Mouse (Mus musculus) intestine, postnatal 0 days (tissue): ENCODE results near the gene Arid3b. TPM values are rescaled to one million over a fixed set of nuclear protein-coding genes. Genes with fewer than 3 reads are reported as not detected.

ENCODE experiments used
- ATAC-seq: fragments of 200-750 bp; cut with Nextera tagmentation; 2 replicates; pipeline ENCODE4 v1.8.0; 2017; ENCODE audit warnings: mild to moderate bottlenecking, moderate TSS enrichment, moderate library complexity
- H3K27ac ChIP-seq: fragments of 300-500 bp; sonication (generic); 2 replicates; pipeline ENCODE4 v1.5.1; 2014; ENCODE audit warnings: mild to moderate bottlenecking, low read depth, low read length, moderate library complexity
- H3K27me3 ChIP-seq: fragments of 300-500 bp; sonication (generic); replicated peaks from 2 replicates; pipeline ENCODE4 v1.6.1; 2014; ENCODE audit warnings: low read length, mixed read lengths; ENCODE audit not compliant: control insufficient read depth, insufficient read depth
- H3K36me3 ChIP-seq: fragments of 300-500 bp; sonication (generic); 2 replicates; pipeline ENCODE4 v1.6.1; 2014; ENCODE audit warnings: mild to moderate bottlenecking, moderate library complexity; ENCODE audit not compliant: control insufficient read depth, insufficient read depth
- H3K4me1 ChIP-seq: fragments of 300-500 bp; sonication (generic); replicated peaks from 2 replicates; pipeline ENCODE4 v1.6.1; 2014; ENCODE audit warnings: antibody characterized with exemption, low read length, mixed read lengths; ENCODE audit not compliant: control insufficient read depth, insufficient read depth
- H3K4me2 ChIP-seq: fragments of 300-500 bp; sonication (generic); replicated peaks from 2 replicates; pipeline ENCODE4 v1.6.1; 2014; ENCODE audit warnings: low read depth, mild to moderate bottlenecking, moderate library complexity
- H3K4me3 ChIP-seq: fragments of 300-500 bp; sonication (generic); 2 replicates; pipeline ENCODE4 v1.5.1; 2014; ENCODE audit warnings: low read depth, low read length
- H3K9ac ChIP-seq: fragments of 300-500 bp; sonication (generic); 2 replicates; pipeline ENCODE4 v1.6.1; 2014; ENCODE audit warnings: mild to moderate bottlenecking, low read depth, low read length
- H3K9me3 ChIP-seq: fragments of 300-500 bp; sonication (generic); 2 replicates; pipeline ENCODE4 v1.6.1; 2016; ENCODE audit warnings: mixed run types; ENCODE audit not compliant: control insufficient read depth
- CTCF ChIP-seq: sonication (generic); IDR thresholded peaks from 2 replicates; pipeline ENCODE4 v1.5.1; 2016; ENCODE audit warnings: low read depth, mild to moderate bottlenecking, control low read depth, antibody characterized with exemption, moderate library complexity
- WGBS: fragments of 180-500 bp; shearing (Covaris S2); extraction: QIAGEN DNeasy Blood & Tissue Kit; methylation state at CpG from one replicate; pipeline ENCODE4 v1.1.7; 2014; 5-methylcytosine and 5-hydroxymethylcytosine counted together
- polyA plus RNA-seq: library from polyadenylated mRNA; unstranded; fragments of >200 nt; fragmentation: Nextera tagmentation; extraction: Ambion mirVana; gene quantifications from 2 replicates; pipeline ENCODE4 v1.2.1, GENCODE M21; 2015

Arid3b gene
- polyA plus RNA-seq, 1 experiment from 2014 or later = 5.2 TPM

DNA sequence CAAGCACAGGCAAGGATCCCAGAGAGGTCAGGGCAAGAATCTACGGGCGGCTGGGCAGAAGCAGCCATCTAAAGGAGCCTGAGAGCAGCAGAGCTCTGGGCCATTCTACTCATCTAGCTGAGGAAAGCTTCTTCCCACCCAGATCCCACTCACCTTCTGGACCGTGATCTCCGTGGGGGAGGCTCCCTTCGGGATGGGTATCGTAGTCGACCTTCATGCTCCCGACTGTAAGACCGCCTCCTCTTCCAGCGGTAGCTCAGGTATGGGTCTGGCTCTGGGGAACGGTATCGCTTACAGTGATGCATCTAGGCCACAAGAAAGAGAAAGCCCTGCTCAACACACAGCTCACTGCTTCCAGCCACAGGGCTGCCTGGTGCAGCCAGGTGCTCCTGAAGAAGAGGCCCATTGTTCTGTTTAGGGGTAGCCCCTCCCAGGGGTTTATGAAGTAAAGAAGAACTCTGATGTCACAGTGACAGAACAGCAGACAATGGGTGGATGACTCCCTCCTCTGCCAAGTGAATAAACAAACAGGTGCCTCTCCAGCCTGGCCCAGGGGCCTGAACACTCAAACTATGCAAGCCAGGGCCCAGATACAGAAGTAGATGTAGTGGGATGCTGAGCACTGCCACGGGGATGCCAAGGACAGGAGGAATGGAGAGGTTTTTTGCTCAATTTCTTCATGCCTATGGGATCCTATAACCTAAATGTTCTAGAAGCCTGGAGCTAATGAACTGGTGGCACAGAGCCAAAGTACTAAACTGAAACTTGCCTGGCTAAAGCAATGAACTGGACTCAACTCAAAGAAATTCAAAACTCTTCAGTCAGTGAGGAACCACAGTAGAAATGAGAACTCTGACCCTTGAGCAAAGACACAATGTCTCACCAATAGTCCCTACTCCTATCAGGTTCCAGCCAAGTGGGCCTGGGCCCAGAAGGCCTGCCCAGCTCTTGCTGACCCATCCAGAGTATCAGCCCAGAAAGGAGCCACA is 74.7 kb downstream of the Arid3b start:
- 91% methylated on average over 13 of the region's 13 CpGs for WGBS
- no peak for TF ChIP-seq CTCF
- H3K36me3 ChIP-seq = peaks cover 50% of the 10 kb centered on the region
- no peak for ATAC-seq
- H3K27me3 ChIP-seq = no peaks in the 10 kb centered on the region
- no peak overlapping the region for H3K9ac ChIP-seq
- no peak overlapping the region for H3K27ac ChIP-seq
- H3K4me2 ChIP-seq = peak overlapping the region; percentile 83
- H3K4me1 ChIP-seq = peaks cover 11% of the 10 kb centered on the region; the same call in 1 of the 2 replicates
- no peaks in the 10 kb centered on the region for H3K9me3 ChIP-seq
- no peak overlapping the region for H3K4me3 ChIP-seq

DNA sequence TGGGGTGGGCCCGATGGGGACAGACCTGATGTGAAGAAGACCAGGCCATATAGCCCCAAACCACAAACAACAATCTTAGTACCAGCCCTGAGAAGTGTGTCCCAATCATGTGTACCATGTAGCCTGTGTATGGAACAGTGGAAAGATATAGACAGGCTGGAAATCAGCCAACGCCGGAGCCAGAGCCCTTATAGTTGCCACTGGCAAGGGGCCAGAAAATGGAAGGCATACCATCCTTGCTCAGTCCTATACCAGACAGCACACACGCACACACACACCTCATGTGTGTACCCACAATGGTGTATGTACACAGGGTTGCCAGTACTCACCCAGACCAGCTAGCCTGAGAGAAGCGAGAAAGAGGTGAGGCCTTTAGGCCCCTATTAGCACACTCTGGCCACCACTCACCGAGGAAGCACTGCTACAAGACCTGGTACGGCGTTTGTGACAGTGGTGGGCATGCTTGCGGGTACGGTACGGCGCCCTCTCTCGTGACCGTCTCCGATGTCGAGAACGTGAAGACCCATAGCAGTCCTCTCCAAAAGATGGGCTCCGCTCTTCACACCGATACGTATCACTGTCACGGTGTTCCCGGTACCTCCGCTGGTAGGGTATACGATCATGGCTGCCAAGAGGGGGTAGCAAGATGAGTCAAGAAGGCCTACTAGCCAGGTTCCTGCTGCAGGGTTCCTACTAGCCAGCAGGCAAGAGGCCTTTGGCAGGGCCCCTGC is 76.0 kb downstream of the Arid3b start:
- Histone ChIP-seq H3K4me1 (peaks cover 11% of the 10 kb centered on the region; the same call in 1 of the 2 replicates), H3K4me3 (no peak overlapping the region), H3K27me3 (no peaks in the 10 kb centered on the region), H3K9me3 (no peaks in the 10 kb centered on the region), H3K9ac (no peak overlapping the region), H3K36me3 (peaks cover 57% of the 10 kb centered on the region), H3K4me2 (no peak overlapping the region), H3K27ac (no peak overlapping the region)
- WGBS = 93% methylated on average over 24 of the region's 24 CpGs
- ATAC-seq = no peak
- TF ChIP-seq CTCF = no peak

DNA sequence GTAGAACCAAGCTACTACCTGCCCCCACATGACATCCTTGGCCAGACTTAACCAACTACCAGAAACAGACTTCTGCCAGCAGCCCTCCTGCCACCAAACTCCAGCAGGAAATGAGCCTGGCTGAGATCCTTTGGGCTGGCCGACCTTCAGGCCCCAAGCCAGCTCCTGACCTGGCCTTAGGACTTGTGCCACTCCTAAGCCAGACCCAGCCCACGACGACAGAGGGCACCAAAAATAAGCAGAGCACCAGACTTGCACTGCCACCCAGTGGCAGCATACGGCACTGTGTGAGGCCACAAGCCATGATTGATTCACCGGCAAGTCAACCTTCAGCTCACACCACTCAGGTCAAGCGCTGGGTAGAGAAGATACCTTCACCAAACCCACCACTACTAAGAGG is 77.3 kb downstream of the Arid3b start:
- 17% methylated on average over 6 of the region's 6 CpGs for WGBS
- Histone ChIP-seq H3K4me1 (peaks cover 11% of the 10 kb centered on the region; the same call in 1 of the 2 replicates), H3K4me2 (no peak overlapping the region), H3K9me3 (no peaks in the 10 kb centered on the region), H3K36me3 (peaks cover 70% of the 10 kb centered on the region), H3K27me3 (no peaks in the 10 kb centered on the region), H3K9ac (no peak overlapping the region), H3K4me3 (no peak overlapping the region), H3K27ac (0 out of 2 replicates have a peak overlapping the region, but pooled peaks have one; percentile 21)
- no peak; the same call in 1 of the 2 replicates for ATAC-seq
- peak; percentile 96 for TF ChIP-seq CTCF

- 93% methylated on average over 22 of the region's 22 CpGs for WGBS
- H3K4me2 ChIP-seq = no peak overlapping the region
- no peak for ATAC-seq
- H3K36me3 ChIP-seq = peaks cover 78% of the 10 kb centered on the region
- no peaks in the 10 kb centered on the region for H3K27me3 ChIP-seq
- no peaks in the 10 kb centered on the region for H3K9me3 ChIP-seq
- no peak overlapping the region for H3K27ac ChIP-seq
- no peak for TF ChIP-seq CTCF
- no peak overlapping the region for H3K4me3 ChIP-seq
- H3K9ac ChIP-seq = no peak overlapping the region
- peaks cover 8% of the 10 kb centered on the region; the same call in 1 of the 2 replicates for H3K4me1 ChIP-seq
These were observed 78.1 kb downstream of the Arid3b start for GRCm38 (mm10) chr9:57758528-57758927.

DNA sequence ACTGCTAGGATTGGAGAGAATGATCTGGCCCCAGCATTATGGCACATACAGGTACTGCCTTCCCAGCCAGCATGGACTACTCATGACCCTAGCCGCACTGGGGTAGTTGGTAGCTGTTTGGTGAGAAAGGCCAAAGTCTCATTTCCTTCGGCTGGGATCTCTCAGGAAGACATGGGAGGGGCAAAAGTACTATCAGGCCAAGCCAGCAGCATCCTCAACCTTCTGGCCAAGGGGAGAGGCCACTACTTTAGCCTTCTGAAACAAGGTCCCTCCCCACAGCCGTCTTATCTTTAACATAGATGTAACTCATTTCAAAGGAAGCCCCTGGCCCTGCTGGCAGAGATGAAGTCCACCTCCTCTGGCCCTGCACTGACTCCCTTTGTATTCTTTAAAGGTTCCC is 79.0 kb downstream of the Arid3b start:
- no peak overlapping the region for H3K4me3 ChIP-seq
- H3K9me3 ChIP-seq = no peaks in the 10 kb centered on the region
- no peak for ATAC-seq
- no peaks in the 10 kb centered on the region; the same call in 1 of the 2 replicates for H3K4me1 ChIP-seq
- WGBS = 60% methylated on average over 3 of the region's 3 CpGs
- H3K36me3 ChIP-seq = peaks cover 87% of the 10 kb centered on the region
- H3K27ac ChIP-seq = no peak overlapping the region
- H3K4me2 ChIP-seq = no peak overlapping the region
- H3K27me3 ChIP-seq = no peaks in the 10 kb centered on the region
- TF ChIP-seq CTCF = no peak
- no peak overlapping the region for H3K9ac ChIP-seq

DNA sequence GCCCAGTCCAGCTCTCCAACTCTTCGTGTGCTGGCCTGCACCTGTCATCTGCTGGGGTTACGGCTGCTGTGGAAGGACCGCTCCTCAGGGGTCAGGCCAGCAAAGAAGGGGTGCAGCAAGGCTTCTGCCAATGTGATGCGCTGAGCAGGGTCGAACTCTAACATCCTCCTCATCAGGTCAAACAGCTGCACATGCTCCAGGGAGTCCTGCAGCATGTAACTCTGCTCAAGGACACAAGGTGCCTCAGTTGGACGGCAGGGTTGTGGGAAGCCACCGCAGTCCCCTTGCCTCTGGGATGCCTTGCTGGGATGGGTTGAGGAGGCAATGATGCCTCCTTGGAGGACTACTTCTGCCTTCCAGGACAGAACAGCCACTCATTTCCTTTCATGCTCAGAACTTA is 85.7 kb downstream of the Arid3b start:
- H3K4me3 ChIP-seq = no peak overlapping the region
- H3K36me3 ChIP-seq = peaks cover 97% of the 10 kb centered on the region
- H3K9me3 ChIP-seq = no peaks in the 10 kb centered on the region
- H3K9ac ChIP-seq = no peak overlapping the region
- H3K4me2 ChIP-seq = no peak overlapping the region
- no peaks in the 10 kb centered on the region for H3K27me3 ChIP-seq
- ATAC-seq = no peak
- no peaks in the 10 kb centered on the region for H3K4me1 ChIP-seq
- TF ChIP-seq CTCF = no peak
- H3K27ac ChIP-seq = no peak overlapping the region
- 83% methylated on average over 7 of the region's 7 CpGs for WGBS
